Mouse (Mus musculus): ENCODE measurements around the gene Ap5b1.

Gene Ap5b1

GRCm38 (mm10) chr19:5612762-5613411, 45.1 kb downstream of the Ap5b1 start:
- no peak for DNase-seq

DNA sequence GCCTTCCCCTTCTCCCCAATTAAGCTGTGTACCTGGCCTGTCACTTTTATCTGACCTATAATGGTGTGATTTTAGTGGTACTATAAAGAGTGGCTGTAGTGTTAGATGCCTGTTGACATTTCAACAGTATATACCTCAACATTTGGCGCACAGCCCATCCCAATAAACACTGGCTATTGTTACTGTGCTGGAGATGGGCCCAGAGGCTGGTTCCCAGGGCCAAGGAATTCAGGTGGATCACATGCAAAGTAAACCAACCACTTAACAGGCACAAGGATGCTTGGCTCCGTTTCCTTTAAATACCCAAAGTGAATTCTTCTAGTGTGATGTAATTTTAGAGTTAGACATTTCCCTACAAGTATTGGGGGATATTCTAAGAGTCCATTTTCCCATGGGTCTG, 47.1 kb downstream of the Ap5b1 start:
- no peak for DNase-seq

DNA sequence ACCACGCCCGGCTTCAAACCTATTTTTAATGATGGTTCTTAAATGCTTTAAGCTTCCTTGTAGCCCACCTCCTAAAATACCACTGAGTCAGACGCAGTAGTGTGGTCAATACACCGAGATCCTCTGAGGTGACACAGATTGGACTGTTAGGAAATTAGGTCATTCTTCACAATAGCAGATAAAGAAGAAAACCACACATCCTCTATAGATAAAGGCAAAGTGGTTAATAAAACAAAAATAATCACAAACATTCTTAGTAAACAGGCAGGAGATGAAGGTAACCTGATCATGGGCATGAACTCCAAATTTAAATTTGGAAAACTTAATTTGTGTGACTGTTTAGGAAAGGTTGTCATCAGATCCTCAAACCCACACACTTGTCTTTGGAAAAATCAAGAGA, 52.2 kb downstream of the Ap5b1 start:
- no peak for DNase-seq

All from kidney, adult 18-20 months (tissue).